Mouse (Mus musculus) cortical plate, adult 2 months (tissue): ENCODE measurements around the gene Ghdc.

ENCODE experiments used
- CTCF ChIP-seq: fragments of 200-500 bp; IDR thresholded peaks from 2 replicates; pipeline ENCODE4 v1.5.1; 2011; ENCODE audit warnings: mild to moderate bottlenecking, control low read depth, low read length; ENCODE audit not compliant: insufficient read depth; ENCODE audit errors: extremely low read depth
- POLR2A ChIP-seq: fragments of 200-500 bp; IDR thresholded peaks from 2 replicates; pipeline ENCODE4 v1.6.1; 2011; ENCODE audit warnings: mild to moderate bottlenecking, low read length, control low read depth; ENCODE audit not compliant: insufficient read depth; ENCODE audit errors: extremely low read depth

- TF ChIP-seq CTCF, result no peak
- no peak for TF ChIP-seq POLR2A
These were observed 32.0 kb downstream of the Ghdc start for GRCm38 (mm10) chr11:100738749-100739148.
